Mouse (Mus musculus) inflammation-experienced regulatory T-cells, adult 6 months (primary cell): Measurements from ENCODE around the gene Tpm3. TPM values are rescaled to one million over a fixed set of nuclear protein-coding genes. Genes with fewer than 3 reads are reported as not detected.
"Not testable (repeated sequence)": the region's sequence is repeated elsewhere in the genome, so short reads cannot be mapped to it uniquely, and the experiment has no call there.

ENCODE experiments used
- ATAC-seq: one replicate; pipeline ENCODE4 v1.8.0; 2017
- polyA plus RNA-seq, 3 experiments: library from polyadenylated mRNA; unstranded; fragments of 100-300 nt; shearing (Covaris generic); gene quantifications; one replicate each; pipeline ENCODE4 v1.2.1; 2017

The Tpm3 gene
- polyA plus RNA-seq, 3 experiments from 2014 or later = 843 to 975 (median 918) TPM

DNA sequence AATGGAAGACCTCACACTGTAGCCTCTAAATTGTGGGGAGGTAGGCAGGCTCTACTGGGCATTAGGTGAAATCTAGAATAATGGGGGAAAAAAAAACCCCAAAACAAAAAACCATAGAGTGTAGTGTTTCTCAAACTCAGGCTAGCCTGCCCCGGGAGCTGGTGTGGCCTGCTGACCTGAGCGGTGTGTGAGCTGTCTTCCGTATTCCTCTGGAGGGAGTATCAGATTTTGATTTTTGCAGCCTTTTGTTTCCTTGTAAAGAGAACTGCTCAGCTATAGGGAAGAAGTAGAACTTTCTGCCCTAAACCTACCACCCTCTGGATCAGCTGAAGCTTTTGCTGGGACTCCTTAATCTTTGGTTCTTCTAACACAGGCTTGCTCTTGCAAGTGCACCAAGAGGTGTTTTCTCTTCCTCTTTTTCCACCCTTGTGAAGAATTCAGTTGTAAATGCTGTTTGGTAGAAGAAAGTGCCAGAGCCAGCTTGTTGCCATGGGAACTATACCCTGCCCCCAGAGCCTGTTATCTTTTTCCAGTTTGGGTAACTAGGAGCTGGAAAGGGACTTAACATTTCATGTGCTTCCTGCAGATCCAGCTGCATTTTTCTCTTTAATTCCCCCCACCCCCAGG is 11.4 kb downstream of the Tpm3 start:
- no peak for ATAC-seq

DNA sequence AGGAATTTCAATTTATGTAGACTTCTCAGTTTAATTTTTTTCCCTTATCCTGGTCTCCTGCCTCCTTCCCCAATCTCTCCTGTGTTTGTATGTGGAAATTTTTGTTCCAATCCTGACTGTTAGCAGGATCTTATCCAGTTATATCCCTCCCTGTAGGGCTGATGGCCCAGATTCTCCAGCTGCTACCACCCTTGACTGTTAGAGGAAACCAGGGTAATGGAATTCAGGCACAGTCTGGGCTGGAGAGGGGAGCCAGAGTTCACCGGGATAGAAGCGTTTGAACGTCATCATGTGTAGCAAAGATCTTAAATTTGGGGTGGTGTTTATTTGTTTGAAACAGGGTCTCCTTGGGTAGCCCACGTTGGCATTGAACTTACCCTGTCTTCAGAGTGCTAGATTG is 12.3 kb downstream of the Tpm3 start:
- no peak for ATAC-seq

DNA sequence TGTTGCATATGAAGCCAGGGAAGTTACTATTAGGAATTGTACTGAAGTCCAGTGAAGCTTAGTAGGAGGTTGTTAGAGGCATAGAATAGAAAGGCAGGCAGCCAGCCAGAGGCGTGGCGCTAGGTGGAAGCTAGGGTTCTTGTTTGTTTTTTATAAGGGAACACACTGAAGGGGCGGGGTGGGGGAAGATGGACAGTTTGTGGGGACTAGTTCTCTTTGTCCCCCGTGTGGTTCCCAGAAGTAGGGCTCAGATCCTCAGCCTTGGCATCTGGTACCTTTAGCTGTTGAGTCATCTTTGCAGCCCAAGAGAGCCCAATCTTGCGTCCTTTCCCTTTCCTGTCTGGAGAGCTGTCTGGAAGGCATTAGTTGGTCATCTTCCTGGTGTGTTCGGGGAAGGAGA is 12.8 kb downstream of the Tpm3 start:
- no peak for ATAC-seq

DNA sequence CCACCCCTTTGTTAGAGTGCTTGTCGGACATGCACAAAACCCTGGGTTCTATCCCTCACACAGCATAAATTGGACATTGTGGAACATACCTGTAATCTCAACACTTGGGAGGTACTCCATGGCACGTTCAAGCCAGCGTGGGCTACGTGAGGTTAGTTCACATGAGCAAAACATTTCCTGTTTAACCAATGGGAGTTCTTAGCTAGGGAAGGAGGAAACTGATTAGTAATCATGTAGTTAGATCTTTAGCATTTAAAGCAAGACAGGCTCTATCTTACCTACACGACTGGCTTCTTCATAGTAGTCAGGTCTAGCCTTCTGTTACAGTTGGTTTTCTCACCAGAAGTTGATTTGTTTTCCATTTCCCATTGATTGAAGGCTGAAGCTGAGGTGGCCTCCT is 13.6 kb downstream of the Tpm3 start:
- ATAC-seq = no peak

DNA sequence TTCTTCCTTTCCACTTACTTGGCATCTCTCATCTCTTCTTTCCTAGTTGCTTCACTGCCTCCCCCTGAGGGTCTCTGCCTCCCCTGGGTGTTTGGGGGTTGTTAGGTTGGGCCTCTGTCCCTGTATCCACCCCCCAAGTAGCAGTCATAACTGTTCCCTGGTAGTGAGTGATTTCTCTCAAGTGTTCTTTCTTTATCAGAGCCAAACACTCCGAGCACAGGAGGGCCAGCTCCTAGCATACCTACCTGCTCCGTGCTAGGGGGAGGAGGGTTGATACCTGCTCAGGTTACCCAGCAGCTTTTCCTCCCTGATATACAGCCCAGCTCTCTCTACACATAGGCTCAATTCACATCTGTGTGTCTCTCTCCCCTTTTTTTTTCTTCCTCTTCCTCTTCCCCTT is 16.2 kb downstream of the Tpm3 start:
- no peak for ATAC-seq

DNA sequence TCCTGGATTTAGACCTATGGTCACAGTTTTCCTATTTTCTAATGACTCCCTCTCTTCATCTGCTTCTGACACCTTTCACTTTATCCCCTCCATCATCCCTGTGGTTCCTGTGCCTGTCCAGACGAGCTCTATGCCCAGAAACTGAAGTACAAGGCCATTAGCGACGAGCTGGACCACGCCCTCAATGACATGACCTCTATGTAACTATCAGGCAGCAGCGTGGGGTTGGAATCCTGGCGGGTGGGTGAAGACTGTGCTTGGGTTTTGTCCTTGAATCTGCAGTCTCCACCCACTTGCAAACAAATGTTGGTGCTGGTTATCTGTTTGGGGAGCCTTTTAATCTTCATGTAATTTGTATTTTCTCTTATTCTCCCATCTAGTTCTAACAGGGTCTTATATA is 18.4 kb downstream of the Tpm3 start:
- ATAC-seq = no peak

DNA sequence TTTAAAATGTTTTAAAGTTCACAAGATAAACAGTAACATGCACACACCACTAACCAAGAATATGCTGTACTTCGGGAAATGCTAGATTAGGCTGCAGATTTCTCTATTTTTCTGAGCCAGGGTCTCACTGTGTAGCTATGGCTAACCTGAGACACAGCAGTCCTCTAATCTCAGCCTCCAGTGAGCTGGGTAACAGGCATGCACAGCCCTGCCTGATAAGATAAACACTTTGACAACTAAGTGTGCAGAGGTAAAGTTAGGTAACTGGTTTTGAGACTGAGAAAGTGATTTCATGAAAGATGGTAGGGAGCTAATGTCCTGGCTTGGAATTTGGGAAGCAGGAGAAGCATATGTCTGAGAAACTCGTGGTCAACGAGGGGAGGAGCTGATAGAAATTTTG is 22.0 kb downstream of the Tpm3 start:
- no peak for ATAC-seq

DNA sequence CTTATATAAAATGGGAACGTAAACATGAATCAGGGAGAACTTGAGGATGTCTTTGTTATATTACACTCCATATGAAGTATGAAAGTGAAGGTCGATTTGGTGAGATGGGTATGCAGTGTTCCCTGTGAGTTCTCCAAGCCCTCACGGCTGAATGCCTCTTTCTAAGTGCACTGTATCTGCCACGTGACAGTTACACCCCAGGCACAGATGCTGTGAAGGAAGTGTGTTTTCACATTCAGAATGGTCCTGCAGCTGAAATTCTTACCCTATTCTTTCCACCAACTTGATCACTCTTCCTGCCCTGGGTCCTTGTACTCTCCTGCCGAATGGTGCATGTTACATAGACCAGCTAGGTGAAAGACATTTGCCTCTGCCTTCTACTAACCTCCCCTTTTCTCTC is 25.5 kb downstream of the Tpm3 start:
- ATAC-seq = no peak

DNA sequence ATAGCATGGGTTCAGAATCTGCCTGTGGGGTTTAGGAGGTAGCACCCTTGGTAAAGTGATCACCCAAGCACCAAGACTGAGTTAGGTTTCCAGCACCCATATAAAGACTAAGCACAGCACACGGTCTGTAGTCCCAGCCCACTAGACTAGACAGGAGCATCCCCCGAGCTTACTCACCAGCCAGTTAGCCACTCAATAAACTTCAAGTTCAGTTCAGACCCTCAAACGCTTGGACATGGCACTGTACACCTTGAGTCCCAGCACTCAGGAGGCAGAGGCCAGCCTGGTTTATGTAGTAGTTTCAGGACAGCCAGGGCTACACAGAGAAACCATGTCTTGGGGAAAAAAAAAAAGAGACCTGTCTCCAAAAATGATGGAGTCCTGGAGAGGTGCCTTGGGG is 28.6 kb downstream of the Tpm3 start:
- no peak for ATAC-seq

DNA sequence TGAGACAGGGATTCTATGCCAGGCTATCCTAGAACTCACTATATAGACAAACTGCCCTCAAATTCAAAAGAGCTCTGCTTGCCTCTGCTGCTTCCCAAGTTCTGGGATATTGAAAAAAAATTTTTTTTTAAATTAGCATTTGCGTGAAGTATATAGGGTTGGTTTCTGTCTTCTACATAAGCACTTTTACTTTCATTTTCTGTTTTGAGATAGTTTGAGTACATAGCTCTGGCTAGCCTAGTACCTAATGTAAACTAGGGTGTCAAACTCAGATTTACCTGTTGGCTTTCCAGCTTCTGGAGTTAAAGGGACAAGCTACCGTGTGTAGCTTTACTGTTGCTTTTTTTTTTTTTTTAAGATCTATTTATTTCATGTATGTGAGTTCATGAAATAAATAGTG is 29.2 kb downstream of the Tpm3 start:
- ATAC-seq = peak; percentile 70

DNA sequence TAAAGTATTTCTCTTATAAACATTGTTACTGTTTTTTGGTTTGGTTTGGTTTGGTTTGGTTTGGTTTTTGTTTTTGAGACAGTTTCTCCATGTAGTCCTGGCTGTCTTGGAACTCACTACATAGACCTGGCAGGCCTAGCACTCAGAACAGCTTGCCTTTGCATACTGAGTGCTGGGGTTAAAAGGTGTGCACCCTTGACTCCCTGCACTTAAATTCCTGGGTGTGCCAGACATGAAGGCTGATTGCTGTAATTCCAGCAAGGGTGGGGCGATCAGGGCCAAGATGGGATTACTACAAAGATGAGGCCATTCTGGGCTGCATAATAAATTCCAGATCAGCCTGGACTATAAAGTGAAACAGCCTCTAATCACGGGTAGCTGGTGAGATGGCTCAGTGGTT is 29.8 kb downstream of the Tpm3 start:
- no peak for ATAC-seq

DNA sequence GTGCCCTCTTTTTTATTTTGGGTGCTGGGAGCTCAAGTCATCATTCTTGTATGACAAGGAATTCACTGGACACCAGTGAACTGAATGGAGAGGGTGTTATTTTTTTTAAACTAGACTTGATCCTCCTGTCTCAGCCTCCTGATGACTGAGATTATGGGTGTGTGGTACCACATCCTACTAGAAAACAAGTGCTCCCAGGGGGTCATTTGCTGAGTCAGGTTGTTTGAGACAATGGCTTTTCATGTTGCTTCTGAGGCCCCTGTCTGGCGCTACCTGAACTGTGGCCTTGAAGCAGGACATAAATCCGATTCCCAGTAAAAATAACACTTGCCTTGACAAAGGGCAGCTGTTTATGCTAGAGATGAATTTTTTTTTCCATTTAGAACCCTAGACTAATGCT is 30.7 kb downstream of the Tpm3 start:
- ATAC-seq = no peak

DNA sequence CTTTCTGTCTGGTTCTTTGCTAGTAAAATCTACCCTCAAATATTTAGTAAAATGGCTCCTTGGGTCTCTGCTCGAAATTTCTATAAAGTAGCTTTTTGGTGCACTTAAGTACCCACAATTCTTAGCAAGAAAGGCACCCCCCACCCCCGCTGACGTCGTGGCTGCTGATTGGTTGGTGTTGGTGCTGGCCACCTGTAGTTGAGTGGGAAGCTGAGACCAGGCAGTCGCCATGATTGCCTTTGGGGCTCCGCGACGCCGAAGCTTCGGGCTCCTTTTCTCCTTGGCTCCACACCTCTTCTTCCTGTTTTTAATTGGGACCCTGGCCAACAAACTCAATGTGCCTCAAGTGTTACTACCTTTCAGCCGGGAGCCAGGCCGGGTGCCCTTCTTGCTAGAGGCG is 31.5 kb downstream of the Tpm3 start, which contains the start of gene Nup210l:
TSS of gene Nup210l (plus strand) at position 195 of the 400 bp plus-strand sequence.
- no peak for ATAC-seq

DNA sequence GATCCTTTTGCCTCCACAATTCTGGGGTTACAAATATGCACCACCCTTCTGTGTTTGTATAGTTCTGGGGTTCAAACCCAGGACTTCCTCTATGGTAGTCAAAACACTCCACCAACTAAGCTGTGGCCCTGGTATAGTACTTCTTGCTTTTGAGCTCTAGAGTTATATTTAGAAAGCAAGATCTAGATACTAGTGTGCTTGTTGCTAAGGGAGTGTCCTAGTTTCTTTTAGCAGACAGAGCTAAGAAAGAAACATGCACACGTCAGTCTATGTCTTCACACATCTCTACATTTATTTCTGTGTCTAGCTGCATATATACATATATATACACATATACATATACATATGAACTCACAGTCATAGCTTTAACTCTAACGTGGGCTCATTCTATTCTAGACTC is 39.3 kb downstream of the Tpm3 start:
- peak; percentile 61 for ATAC-seq

DNA sequence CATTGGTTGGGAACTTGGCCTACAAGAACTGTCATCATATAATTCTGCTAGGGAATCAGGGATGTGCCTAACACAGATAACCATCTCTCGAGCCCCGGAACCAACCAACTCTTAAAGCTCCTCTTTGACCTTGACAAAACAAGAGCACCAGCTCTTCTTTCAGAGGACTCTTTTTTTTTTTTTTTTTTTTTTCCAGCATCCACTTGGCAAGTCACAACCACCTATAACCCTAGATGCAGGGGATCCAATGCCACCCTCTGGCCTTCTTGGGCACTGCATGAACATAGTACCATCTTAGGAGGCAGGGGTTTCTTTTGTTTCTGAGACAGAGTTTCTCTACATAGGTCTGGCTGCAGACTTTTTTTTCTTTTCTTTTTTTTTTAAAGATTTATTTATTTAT is 41.9 kb downstream of the Tpm3 start:
- no peak for ATAC-seq

DNA sequence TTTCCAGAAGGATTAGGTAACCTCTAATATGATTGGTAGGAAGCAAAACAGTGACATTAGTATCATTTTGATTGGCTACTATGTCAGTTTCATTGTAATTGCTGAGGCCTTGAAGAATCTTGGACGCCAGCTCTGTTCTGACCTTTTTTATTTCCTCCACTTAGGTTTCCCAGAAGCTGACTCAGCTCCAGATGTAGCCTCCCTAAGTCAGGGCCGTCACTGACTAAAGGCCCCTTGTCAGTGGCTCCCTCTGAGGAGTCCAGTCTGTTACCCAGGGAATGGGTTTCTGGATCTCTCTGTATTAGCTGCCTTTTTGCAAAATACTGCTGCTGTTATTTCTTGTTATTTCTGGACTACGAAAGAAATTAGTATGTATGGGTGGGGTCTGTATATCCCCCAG is 43.1 kb downstream of the Tpm3 start:
- ATAC-seq = no peak

DNA sequence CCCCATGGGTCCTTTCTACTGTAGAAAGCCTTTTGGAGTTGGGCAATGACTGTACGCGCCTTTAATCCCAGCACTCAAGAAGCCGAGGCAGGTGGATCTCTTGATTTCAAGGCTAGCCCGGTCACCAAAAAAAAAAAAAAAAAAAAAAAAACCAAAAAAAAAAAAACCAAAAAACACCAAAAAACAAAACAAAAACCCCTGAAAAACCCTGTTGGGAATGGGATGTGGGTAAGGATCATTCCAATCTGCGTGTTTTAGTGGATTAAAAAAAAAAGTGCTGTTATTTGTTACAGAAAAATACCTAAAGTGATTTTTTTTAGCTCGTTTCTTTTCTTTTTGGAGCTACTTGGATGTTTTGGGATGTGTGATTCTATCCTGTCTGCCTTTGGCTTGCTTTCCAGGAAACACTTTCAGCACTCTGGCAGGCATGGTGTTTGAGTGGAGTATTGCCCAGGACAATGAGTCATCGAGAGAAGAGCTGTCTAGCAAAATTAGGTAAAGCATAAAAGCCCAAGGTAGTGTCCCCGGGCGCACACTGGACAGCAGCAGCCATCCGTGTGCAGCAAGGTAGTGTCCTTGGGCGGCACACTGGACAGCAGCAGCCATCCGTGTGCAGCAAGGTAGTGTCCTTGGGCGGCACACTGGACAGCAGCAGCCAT is 45.8 kb downstream of the Tpm3 start:
- ATAC-seq = no peak

DNA sequence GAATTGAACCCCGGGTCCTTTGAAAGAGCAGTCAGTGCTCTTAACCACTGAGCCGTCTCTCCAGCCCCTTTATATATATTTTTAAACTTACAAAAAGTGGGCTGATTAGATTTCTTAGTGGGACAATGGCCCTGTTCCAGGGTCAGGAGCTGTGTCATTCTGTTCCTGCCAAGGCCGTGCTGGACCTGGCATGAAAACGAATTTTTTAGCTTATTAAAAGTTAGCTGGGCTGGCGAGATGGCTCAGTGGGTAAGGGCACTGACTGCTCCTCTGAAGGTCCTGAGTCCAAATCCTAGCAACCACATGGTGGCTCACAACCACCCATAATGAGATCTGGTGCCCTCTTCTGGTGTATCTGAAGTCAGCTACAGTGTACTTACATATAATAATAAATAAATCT is 49.6 kb downstream of the Tpm3 start:
- not testable (repeated sequence) for ATAC-seq

DNA sequence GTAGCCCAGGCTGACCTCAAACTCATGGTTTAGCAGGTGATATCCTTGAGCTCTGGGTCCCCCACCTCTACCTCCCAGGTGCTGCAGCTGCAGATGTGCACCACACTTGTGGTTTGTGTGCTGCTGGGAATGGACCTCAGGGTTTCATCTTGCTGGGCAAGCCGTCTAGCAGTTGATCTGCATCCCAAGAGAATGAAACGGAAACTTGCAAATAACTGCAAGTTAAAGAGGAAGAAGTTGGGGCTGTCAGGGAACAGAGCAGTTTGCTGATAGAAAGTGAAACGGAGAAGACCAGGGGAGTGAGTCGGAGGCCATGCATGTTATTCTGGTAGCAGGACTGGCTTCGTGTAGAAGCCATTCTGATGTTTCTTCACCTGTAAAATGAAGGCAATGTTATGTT is 53.3 kb downstream of the Tpm3 start:
- no peak for ATAC-seq

DNA sequence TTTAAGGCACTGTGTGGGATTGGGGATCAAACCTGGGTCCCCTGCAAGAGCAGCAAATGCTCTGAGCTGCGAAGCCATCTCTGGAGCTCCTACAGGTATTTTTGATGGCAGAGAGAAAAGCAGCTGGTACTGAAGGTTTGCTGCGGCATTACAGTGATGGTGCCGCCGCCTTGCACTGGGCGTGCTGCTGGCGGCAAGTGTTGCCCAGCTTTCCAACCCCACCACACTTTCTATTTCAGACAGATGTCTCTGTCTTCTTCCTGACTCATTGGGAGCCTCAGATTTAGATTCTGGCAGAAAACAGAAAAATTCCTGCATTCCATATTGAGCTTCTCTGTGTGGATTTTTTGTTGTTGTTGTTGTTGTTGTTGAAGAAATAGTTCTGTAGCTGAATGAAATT is 55.4 kb downstream of the Tpm3 start:
- no peak for ATAC-seq

DNA sequence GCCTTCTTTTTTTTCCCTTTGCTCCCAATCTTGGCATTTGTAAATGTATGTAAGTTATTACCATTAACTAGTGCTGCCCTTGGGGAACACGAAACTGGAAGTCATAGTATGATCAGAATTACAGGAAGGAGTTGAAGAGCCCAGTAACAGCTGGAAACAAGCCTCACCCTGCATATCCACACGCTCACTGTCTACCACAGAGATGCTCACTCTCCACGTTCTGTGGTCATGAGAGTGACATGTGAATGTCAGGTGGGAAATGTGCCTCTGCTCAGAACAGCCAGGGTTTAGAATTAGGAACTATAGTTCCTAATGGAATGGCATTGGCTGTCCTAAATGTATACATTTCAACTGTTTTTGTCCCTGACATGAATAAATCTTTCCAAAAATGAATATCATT is 60.3 kb downstream of the Tpm3 start:
- no peak for ATAC-seq

DNA sequence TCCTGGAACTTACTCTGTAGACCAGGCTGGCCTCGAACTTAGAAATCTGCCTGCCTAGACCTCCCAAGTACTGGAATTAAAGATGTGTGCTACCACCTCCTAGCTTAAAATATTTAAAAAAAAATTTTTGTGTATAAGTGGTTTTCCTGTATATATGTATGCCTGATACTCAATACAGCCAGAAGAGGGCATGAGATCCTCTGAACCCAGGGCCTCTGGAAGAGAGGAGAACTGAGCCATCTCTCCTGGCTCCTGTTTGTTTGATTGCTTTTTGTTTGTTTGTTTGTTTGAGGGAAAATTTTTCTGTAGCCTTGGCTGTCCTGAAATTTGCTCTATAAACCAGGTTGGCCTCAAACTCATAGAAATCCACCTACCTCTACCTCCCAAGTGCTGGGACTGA is 60.9 kb downstream of the Tpm3 start:
- ATAC-seq = no peak

DNA sequence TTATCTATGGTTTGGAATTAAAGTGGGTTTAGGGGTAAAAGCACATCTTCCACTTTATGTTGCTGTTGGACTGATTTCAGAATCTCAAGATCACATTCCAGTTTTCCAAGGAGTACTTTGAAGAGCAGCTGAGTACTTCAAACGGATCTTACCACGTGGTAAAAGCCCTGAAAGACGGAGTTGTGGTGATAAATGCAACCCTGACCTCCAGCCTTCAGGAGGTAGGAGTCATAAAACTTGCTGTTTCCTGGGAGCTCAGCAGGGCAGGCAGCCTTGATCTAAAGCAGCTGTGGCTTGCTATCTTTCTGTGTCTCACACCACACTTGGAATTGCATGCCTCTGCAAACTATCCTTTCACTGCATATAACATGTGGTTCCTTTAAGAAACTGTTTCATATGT is 62.0 kb downstream of the Tpm3 start:
- no peak for ATAC-seq

DNA sequence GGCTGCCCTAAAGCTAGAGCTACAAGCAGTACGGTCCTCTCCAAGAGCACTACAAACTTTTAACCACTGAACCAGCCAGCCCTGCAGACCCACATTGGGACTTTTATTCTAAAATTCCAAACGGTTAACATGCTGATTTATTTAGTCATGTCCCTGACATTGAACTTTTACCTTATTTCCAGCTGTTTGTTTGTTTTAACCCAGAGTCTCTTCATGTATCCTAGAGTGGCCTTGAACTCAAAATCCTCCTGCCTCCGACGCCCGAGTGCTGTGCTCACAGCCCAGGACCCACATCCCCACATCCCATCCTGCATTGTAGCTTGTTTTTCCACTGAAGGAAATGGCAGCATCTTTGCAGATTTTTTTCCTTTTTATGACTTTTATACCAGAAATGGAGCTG is 62.5 kb downstream of the Tpm3 start:
- no peak for ATAC-seq

DNA sequence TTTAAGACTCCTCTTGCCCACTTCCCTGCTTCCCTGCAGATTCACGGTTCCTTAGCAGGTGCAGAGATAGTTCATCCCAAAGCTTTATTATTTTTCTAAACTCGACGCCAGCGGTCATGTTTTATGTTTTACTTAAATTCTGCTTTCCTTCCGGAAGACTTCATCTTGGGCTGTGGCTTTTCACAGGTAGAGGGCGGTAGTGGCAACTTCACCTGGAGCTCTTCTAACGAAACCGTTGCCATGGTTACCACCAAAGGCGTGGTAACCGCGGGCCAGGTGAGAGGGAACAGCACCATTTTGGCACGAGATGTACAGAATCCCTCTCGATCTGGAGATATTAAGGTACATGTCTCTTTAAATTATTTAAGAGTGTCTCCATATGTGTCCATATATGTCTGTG is 64.2 kb downstream of the Tpm3 start:
- ATAC-seq = no peak
